Mouse (Mus musculus): ENCODE measurements around the gene Duox2.

GRCm38 (mm10) chr2:122284091-122284490 lies 14.2 kb downstream of the Duox2 start:
- TF ChIP-seq POLR2A (IDR thresholded peaks at IDR 0.05; ENCODE audit: extremely low read depth, insufficient read depth, low read length): no peak
- TF ChIP-seq CTCF (IDR thresholded peaks at IDR 0.05; ENCODE audit: extremely low read depth, insufficient read depth, low read length): no peak

Measured in cortical plate, adult 2 months (tissue).